Mouse (Mus musculus) midbrain, embryonic 16.5 days (tissue): ENCODE measurements around the gene Nell1. TPM values are rescaled to one million over a fixed set of nuclear protein-coding genes. Genes with fewer than 3 reads are reported as not detected.

Source experiments
- ATAC-seq: fragments of 200-750 bp; cut with Nextera tagmentation; 2 replicates; pipeline ENCODE4 v1.8.0; 2017; ENCODE audit warnings: moderate TSS enrichment
- H3K27ac ChIP-seq: fragments of 300-500 bp; sonication (generic); 2 replicates; pipeline ENCODE4 v1.5.1; 2014; ENCODE audit warnings: mild to moderate bottlenecking, low read length, mixed read lengths
- H3K27me3 ChIP-seq: fragments of 300-500 bp; sonication (generic); 2 replicates; pipeline ENCODE4 v1.6.1; 2014; ENCODE audit warnings: low read depth, low read length, mixed read lengths; ENCODE audit not compliant: control insufficient read depth, insufficient read depth
- H3K36me3 ChIP-seq: fragments of 300-500 bp; sonication (generic); 2 replicates; pipeline ENCODE4 v1.6.1; 2014; ENCODE audit warnings: mild to moderate bottlenecking, low read length, moderate library complexity, mixed read lengths; ENCODE audit not compliant: control insufficient read depth, insufficient read depth
- H3K4me1 ChIP-seq: fragments of 300-500 bp; sonication (generic); 2 replicates; pipeline ENCODE4 v1.6.1; 2014; ENCODE audit warnings: mild to moderate bottlenecking, low read length, mixed read lengths; ENCODE audit not compliant: control insufficient read depth, insufficient read depth
- H3K4me2 ChIP-seq: fragments of 300-500 bp; sonication (generic); 2 replicates; pipeline ENCODE4 v1.6.1; 2014; ENCODE audit warnings: mild to moderate bottlenecking, low read length, mixed read lengths
- H3K4me3 ChIP-seq: fragments of 300-500 bp; sonication (generic); 2 replicates; pipeline ENCODE4 v1.5.1; 2014; ENCODE audit warnings: low read depth, mild to moderate bottlenecking, low read length, moderate library complexity, mixed read lengths
- H3K9ac ChIP-seq: fragments of 300-500 bp; sonication (generic); 2 replicates; pipeline ENCODE4 v1.6.1; 2014; ENCODE audit warnings: low read depth, low read length, mixed read lengths
- H3K9me3 ChIP-seq: fragments of 300-500 bp; sonication (generic); replicated peaks from 2 replicates; pipeline ENCODE4 v1.6.1; 2014; ENCODE audit warnings: mild to moderate bottlenecking, low read length, mixed read lengths; ENCODE audit not compliant: control insufficient read depth, poor library complexity, severe bottlenecking
- WGBS: fragments of 180-500 bp; shearing (Covaris S2); extraction: QIAGEN DNeasy Blood & Tissue Kit; methylation state at CpG from one replicate; pipeline ENCODE4 v1.1.7; 2014; 5-methylcytosine and 5-hydroxymethylcytosine counted together
- polyA plus RNA-seq: library from polyadenylated mRNA; unstranded; fragments of >200 nt; fragmentation: Nextera tagmentation; extraction: Ambion mirVana; gene quantifications from 2 replicates; pipeline ENCODE4 v1.2.1, GENCODE M21; 2015

The Nell1 gene
- polyA plus RNA-seq, 1 experiment from 2014 or later, result 40.1 TPM

DNA sequence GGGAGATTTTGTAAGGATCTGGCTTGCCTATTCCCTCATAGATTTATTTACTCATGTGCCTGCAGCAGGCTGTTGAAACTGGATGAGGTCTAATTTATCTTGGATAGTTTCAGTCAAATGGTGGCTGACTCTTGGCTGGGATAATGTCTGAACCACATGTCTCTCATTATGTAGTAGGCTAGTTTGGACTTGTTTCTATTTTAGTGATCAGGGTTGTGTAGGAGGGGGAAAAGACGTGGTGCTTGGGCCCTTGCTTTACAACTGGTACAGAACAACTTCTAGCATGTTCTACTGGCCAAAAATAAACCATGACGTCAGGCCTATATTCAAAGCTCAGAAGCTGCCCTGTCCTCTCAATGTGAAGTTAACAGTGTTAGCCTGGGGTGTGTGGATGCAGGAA lies 230.6 kb downstream of the Nell1 start:
- WGBS, result 83% methylated on average over 2 of the region's 2 CpGs
- peaks cover 3% of the 10 kb centered on the region; the same call in 1 of the 2 replicates for H3K4me1 ChIP-seq
- no peak overlapping the region for H3K27ac ChIP-seq
- ATAC-seq, result no peak
- H3K9ac ChIP-seq, result no peak overlapping the region
- no peaks in the 10 kb centered on the region for H3K27me3 ChIP-seq
- no peak overlapping the region for H3K4me2 ChIP-seq
- H3K36me3 ChIP-seq, result no peaks in the 10 kb centered on the region
- H3K4me3 ChIP-seq, result no peak overlapping the region
- H3K9me3 ChIP-seq, result no peaks in the 10 kb centered on the region

GRCm38 (mm10) chr7:50210678-50211251 lies 236.1 kb downstream of the Nell1 start:
- Histone ChIP-seq H3K27ac (peak overlapping the region; percentile 19), H3K9ac (no peak overlapping the region), H3K4me1 (peaks cover 14% of the 10 kb centered on the region), H3K4me3 (no peak overlapping the region), H3K27me3 (no peaks in the 10 kb centered on the region), H3K36me3 (no peaks in the 10 kb centered on the region), H3K9me3 (peaks cover 5% of the 10 kb centered on the region), H3K4me2 (peak overlapping the region; percentile 19; the same call in 1 of the 2 replicates)
- WGBS, result 20% methylated on average over 6 of the region's 6 CpGs
- peak; percentile 76 for ATAC-seq

DNA sequence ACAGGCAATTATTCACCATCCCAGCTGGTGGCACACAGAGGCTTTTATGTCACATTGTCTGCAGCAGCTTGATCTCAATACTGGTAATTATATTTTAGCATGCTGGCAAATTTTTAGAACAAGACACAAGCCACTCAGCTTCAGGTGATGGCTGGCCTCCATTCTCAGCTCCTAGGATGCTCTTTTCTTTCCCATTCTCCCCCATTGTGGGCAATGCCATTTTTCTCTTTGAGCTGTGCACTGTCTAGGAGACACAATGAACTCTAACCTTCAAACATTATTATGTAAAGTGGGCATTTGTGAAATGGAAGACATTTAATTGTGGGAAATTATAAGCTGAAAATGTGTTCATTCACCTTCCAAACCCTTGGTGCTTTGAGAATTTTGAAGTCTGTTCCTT lies 247.2 kb downstream of the Nell1 start:
- Histone ChIP-seq H3K36me3 (no peaks in the 10 kb centered on the region), H3K27me3 (no peaks in the 10 kb centered on the region), H3K4me3 (no peak overlapping the region), H3K4me1 (no peaks in the 10 kb centered on the region), H3K9me3 (no peaks in the 10 kb centered on the region), H3K27ac (no peak overlapping the region), H3K4me2 (no peak overlapping the region), H3K9ac (no peak overlapping the region)
- ATAC-seq, result no peak

- Histone ChIP-seq H3K4me1 (no peaks in the 10 kb centered on the region), H3K27ac (no peak overlapping the region), H3K27me3 (no peaks in the 10 kb centered on the region), H3K36me3 (no peaks in the 10 kb centered on the region), H3K9me3 (no peaks in the 10 kb centered on the region), H3K9ac (no peak overlapping the region), H3K4me3 (no peak overlapping the region), H3K4me2 (no peak overlapping the region)
- 96% methylated on average over 2 of the region's 2 CpGs for WGBS
- ATAC-seq, result no peak
Observed at GRCm38 (mm10) chr7:50226621-50227020, 252.0 kb downstream of the Nell1 start.

GRCm38 (mm10) chr7:50228273-50228672 lies 253.6 kb downstream of the Nell1 start:
- WGBS, result 70% methylated on average over 4 of the region's 4 CpGs
- ATAC-seq, result no peak
- H3K27ac ChIP-seq, result no peak overlapping the region

GRCm38 (mm10) chr7:50241213-50241612 lies 266.5 kb downstream of the Nell1 start:
- Histone ChIP-seq H3K9ac (no peak overlapping the region), H3K27ac (no peak overlapping the region), H3K4me1 (peaks cover 3% of the 10 kb centered on the region; the same call in 1 of the 2 replicates), H3K9me3 (no peaks in the 10 kb centered on the region), H3K4me2 (no peak overlapping the region), H3K4me3 (no peak overlapping the region), H3K27me3 (no peaks in the 10 kb centered on the region), H3K36me3 (no peaks in the 10 kb centered on the region)
- WGBS, result 58% methylated on average over 4 of the region's 4 CpGs
- peak; percentile 64; the same call in 1 of the 2 replicates for ATAC-seq

More at GRCm38 (mm10) chr7:50228273-50228672, 253.6 kb downstream of the Nell1 start:
- Histone ChIP-seq H3K9me3 (no peaks in the 10 kb centered on the region), H3K4me1 (no peaks in the 10 kb centered on the region), H3K9ac (no peak overlapping the region), H3K4me3 (no peak overlapping the region), H3K27me3 (no peaks in the 10 kb centered on the region), H3K36me3 (no peaks in the 10 kb centered on the region), H3K4me2 (no peak overlapping the region)

DNA sequence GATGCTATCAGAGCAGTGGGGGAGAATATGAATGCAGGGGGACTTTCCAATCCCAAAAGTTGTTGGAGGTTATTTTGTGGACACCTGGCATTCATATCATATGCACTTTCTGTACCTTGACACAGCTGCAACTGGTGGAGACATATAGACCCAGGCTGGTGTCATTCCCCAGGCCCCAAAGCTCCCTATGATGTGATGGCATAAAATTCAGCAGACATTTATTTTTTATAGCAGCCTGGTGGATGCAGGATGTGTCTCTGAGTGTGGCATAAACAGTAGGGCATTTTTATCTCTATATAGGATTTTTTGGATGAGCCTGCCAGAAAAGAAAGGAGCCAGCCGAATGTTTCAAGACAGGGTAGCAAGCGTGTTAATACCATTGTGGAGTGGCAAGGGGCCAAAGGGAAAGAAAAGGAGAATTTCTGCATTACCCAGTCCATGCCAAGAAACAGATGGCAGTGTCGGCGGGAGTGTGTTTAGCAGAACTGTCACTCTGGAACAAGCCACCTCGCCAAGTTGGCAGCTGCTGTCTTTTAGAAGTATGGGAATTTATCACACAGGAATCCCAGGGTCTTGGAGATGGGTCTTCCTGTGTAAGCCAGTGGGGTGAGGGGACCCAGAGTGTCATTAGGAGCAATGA lies 267.1 kb downstream of the Nell1 start:
- peak; percentile 91 for ATAC-seq
- no peak overlapping the region for H3K4me2 ChIP-seq
- H3K9ac ChIP-seq, result no peak overlapping the region
- no peak overlapping the region for H3K27ac ChIP-seq
- H3K27me3 ChIP-seq, result no peaks in the 10 kb centered on the region
- WGBS, result 51% methylated on average over 5 of the region's 5 CpGs
- H3K4me3 ChIP-seq, result no peak overlapping the region
- no peaks in the 10 kb centered on the region for H3K36me3 ChIP-seq
- H3K4me1 ChIP-seq, result peaks cover 3% of the 10 kb centered on the region; the same call in 1 of the 2 replicates
- no peaks in the 10 kb centered on the region for H3K9me3 ChIP-seq

DNA sequence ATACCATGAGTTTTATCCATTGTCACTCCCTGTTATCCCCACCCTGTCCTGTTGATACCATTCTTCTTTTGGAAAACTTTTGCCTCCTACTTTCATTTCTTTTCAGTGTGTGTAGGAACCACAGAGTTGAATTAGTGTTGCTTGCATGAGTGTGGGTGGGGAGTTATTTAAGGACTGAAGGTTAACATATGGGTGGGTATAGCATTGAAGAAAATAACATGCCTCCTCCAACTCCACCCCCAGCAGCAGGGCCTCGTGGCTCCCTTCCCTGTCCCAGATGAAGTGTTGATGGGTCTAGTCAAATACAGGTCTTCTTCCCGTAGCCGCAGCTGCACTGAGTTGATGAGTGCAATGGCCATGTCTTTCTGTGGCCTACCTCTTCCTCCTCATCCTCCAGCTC lies 278.5 kb downstream of the Nell1 start:
- no peaks in the 10 kb centered on the region for H3K4me1 ChIP-seq
- H3K9ac ChIP-seq, result no peak overlapping the region
- no peak overlapping the region for H3K4me3 ChIP-seq
- WGBS, result 88% methylated on average over 3 of the region's 3 CpGs
- ATAC-seq, result no peak
- no peak overlapping the region for H3K27ac ChIP-seq
- no peaks in the 10 kb centered on the region for H3K36me3 ChIP-seq
- no peaks in the 10 kb centered on the region for H3K27me3 ChIP-seq
- no peaks in the 10 kb centered on the region for H3K9me3 ChIP-seq
- H3K4me2 ChIP-seq, result no peak overlapping the region

- WGBS, result 81% methylated on average over 3 of the region's 3 CpGs
- Histone ChIP-seq H3K36me3 (no peaks in the 10 kb centered on the region), H3K9ac (no peak overlapping the region), H3K4me1 (no peaks in the 10 kb centered on the region), H3K4me2 (no peak overlapping the region), H3K27ac (no peak overlapping the region), H3K27me3 (no peaks in the 10 kb centered on the region), H3K9me3 (no peaks in the 10 kb centered on the region), H3K4me3 (no peak overlapping the region)
- ATAC-seq, result no peak
Observed at GRCm38 (mm10) chr7:50260016-50260415, 285.4 kb downstream of the Nell1 start.
